In genomic region chr8:117783021-117783420, GRCm38 (mm10) we compare ENCODE assay signal across 18 mouse cellular contexts.
"Had no signal": no experiment of that assay in that cellular context is flagged by ENCODE, and none has a peak within 500 bp of the region (broad histone marks: within the 10 kb centered on the region; RNA-seq: fewer than 3 reads in every experiment).

No protein-coding gene starts in this region.

- ATAC-seq: midbrain, embryonic 13.5 days; midbrain, embryonic 16.5 days had no signal

- H3K27ac ChIP-seq: midbrain, embryonic 10.5 days; midbrain, embryonic 13.5 days; neural tube, embryonic 13.5 days; neural tube, embryonic 15.5 days had no signal

- H3K27me3 ChIP-seq: midbrain, embryonic 13.5 days; neural tube, embryonic 13.5 days; neural tube, embryonic 15.5 days had no signal

- H3K9me3 ChIP-seq: neural tube, embryonic 13.5 days; neural tube, embryonic 15.5 days had no signal

- H3K4me1 ChIP-seq: midbrain, embryonic 10.5 days; midbrain, embryonic 13.5 days; neural tube, embryonic 13.5 days; neural tube, embryonic 15.5 days had no signal

- DNase-seq: lung, adult 18-20 months; lung, embryonic 14.5 days; lung, postnatal 10 days; lung, postnatal 4 days; retina, postnatal 1 day; right cerebral cortex, adult 18-20 months; right cerebral cortex, postnatal 25 days; right cerebral cortex, postnatal 4 days; spleen, adult 18-20 months; thymus, adult 18-20 months; thymus, postnatal 14 days; thymus, postnatal 36 days had no signal

- H3K4me3 ChIP-seq: midbrain, embryonic 10.5 days; midbrain, embryonic 13.5 days; myocyte; neural tube, embryonic 13.5 days; neural tube, embryonic 15.5 days had no signal

- H3K9ac ChIP-seq: lung, embryonic 14.5 days; midbrain, embryonic 13.5 days; neural tube, embryonic 13.5 days; neural tube, embryonic 15.5 days had no signal

- H3K4me2 ChIP-seq: lung, embryonic 14.5 days; midbrain, embryonic 13.5 days; neural tube, embryonic 13.5 days; neural tube, embryonic 15.5 days had no signal
